Mouse (Mus musculus): ENCODE measurements around the gene Peg12. TPM values are rescaled to one million over a fixed set of nuclear protein-coding genes. Genes with fewer than 3 reads are reported as not detected.
A peak's percentile ranks its signal among the peaks of the same experiment; 100 is the strongest.

Peg12 gene
- polyA plus RNA-seq (2012; ENCODE audit: insufficient read depth, insufficient read length, missing spikeins) = 0.32 TPM in 1 of 2 replicates, not detected in the other

GRCm38 (mm10) chr7:62463878-62464755 is at the start of gene Peg12:
Peg12 (minus strand) TSS chr7:62464510.
- Histone ChIP-seq H3K4me1 (ENCODE audit: control insufficient read depth, insufficient read depth, low read length) (no peaks in the 10 kb centered on the region), H3K27ac (ENCODE audit: insufficient read depth, low read depth, low read length) (no peak within 1 kb of the TSS), H3K4me3 (ENCODE audit: insufficient read depth, low read length) (peak within 1 kb of the TSS; percentile 53)
- TF ChIP-seq CTCF (IDR thresholded peaks at IDR 0.05; ENCODE audit: low read depth, low read length) (no peak), POLR2A (IDR thresholded peaks at IDR 0.05; ENCODE audit: borderline replicate concordance, low read depth, low read length) (no peak)

- H3K4me1 ChIP-seq (ENCODE audit: control insufficient read depth, insufficient read depth, low read length) = no peaks in the 10 kb centered on the region
- TF ChIP-seq POLR2A (IDR thresholded peaks at IDR 0.05; ENCODE audit: borderline replicate concordance, low read depth, low read length) (no peak), CTCF (IDR thresholded peaks at IDR 0.05; ENCODE audit: low read depth, low read length) (no peak)
- H3K27ac ChIP-seq (ENCODE audit: insufficient read depth, low read depth, low read length) = no peak overlapping the region
- no peak overlapping the region for H3K4me3 ChIP-seq (ENCODE audit: insufficient read depth, low read length)
These were observed 21.8 kb upstream of the Peg12 start for GRCm38 (mm10) chr7:62486139-62486538.

- H3K27ac ChIP-seq (ENCODE audit: insufficient read depth, low read depth, low read length) = no peak overlapping the region
- no peaks in the 10 kb centered on the region for H3K4me1 ChIP-seq (ENCODE audit: control insufficient read depth, insufficient read depth, low read length)
- no peak overlapping the region for H3K4me3 ChIP-seq (ENCODE audit: insufficient read depth, low read length)
- TF ChIP-seq POLR2A (IDR thresholded peaks at IDR 0.05; ENCODE audit: borderline replicate concordance, low read depth, low read length) (no peak), CTCF (IDR thresholded peaks at IDR 0.05; ENCODE audit: low read depth, low read length) (no peak)
These were observed 1.1 kb downstream of the Peg12 start for GRCm38 (mm10) chr7:62463007-62463877.

- no peak overlapping the region for H3K4me3 ChIP-seq (ENCODE audit: insufficient read depth, low read length)
- H3K4me1 ChIP-seq (ENCODE audit: control insufficient read depth, insufficient read depth, low read length) = no peaks in the 10 kb centered on the region
- TF ChIP-seq POLR2A (IDR thresholded peaks at IDR 0.05; ENCODE audit: borderline replicate concordance, low read depth, low read length) = no peak
- TF ChIP-seq CTCF (IDR thresholded peaks at IDR 0.05; ENCODE audit: low read depth, low read length) = no peak
- no peak overlapping the region for H3K27ac ChIP-seq (ENCODE audit: insufficient read depth, low read depth, low read length)
These were observed 1.9 kb downstream of the Peg12 start for GRCm38 (mm10) chr7:62462229-62463006.

- no peak overlapping the region for H3K4me3 ChIP-seq (ENCODE audit: insufficient read depth, low read length)
- TF ChIP-seq CTCF (IDR thresholded peaks at IDR 0.05; ENCODE audit: low read depth, low read length) (no peak), POLR2A (IDR thresholded peaks at IDR 0.05; ENCODE audit: borderline replicate concordance, low read depth, low read length) (no peak)
- no peak overlapping the region for H3K27ac ChIP-seq (ENCODE audit: insufficient read depth, low read depth, low read length)
- H3K4me1 ChIP-seq (ENCODE audit: control insufficient read depth, insufficient read depth, low read length) = no peaks in the 10 kb centered on the region
These were observed 12.0 kb downstream of the Peg12 start for GRCm38 (mm10) chr7:62452353-62452752.

GRCm38 (mm10) chr7:62445431-62446165 is 18.7 kb downstream of the Peg12 start:
- TF ChIP-seq POLR2A (IDR thresholded peaks at IDR 0.05; ENCODE audit: borderline replicate concordance, low read depth, low read length) = no peak
- no peak for TF ChIP-seq CTCF (IDR thresholded peaks at IDR 0.05; ENCODE audit: low read depth, low read length)
- Histone ChIP-seq H3K4me3 (ENCODE audit: insufficient read depth, low read length) (no peak overlapping the region), H3K4me1 (ENCODE audit: control insufficient read depth, insufficient read depth, low read length) (no peaks in the 10 kb centered on the region), H3K27ac (ENCODE audit: insufficient read depth, low read depth, low read length) (no peak overlapping the region)

GRCm38 (mm10) chr7:62436394-62436793 is 27.9 kb downstream of the Peg12 start:
- TF ChIP-seq POLR2A (IDR thresholded peaks at IDR 0.05; ENCODE audit: borderline replicate concordance, low read depth, low read length) (no peak), CTCF (IDR thresholded peaks at IDR 0.05; ENCODE audit: low read depth, low read length) (no peak)
- H3K4me3 ChIP-seq (ENCODE audit: insufficient read depth, low read length) = no peak overlapping the region
- no peak overlapping the region for H3K27ac ChIP-seq (ENCODE audit: insufficient read depth, low read depth, low read length)
- no peaks in the 10 kb centered on the region for H3K4me1 ChIP-seq (ENCODE audit: control insufficient read depth, insufficient read depth, low read length)

- no peak overlapping the region for H3K27ac ChIP-seq (ENCODE audit: insufficient read depth, low read depth, low read length)
- TF ChIP-seq POLR2A (IDR thresholded peaks at IDR 0.05; ENCODE audit: borderline replicate concordance, low read depth, low read length) (no peak), CTCF (IDR thresholded peaks at IDR 0.05; ENCODE audit: low read depth, low read length) (peak; percentile 20; the same call in 1 of the 2 replicates)
- no peak overlapping the region for H3K4me3 ChIP-seq (ENCODE audit: insufficient read depth, low read length)
- no peaks in the 10 kb centered on the region for H3K4me1 ChIP-seq (ENCODE audit: control insufficient read depth, insufficient read depth, low read length)
These were observed 31.1 kb downstream of the Peg12 start for GRCm38 (mm10) chr7:62433243-62433642.
